ENCODE assay signal across 25 mouse cellular contexts in the genomic region with DNA sequence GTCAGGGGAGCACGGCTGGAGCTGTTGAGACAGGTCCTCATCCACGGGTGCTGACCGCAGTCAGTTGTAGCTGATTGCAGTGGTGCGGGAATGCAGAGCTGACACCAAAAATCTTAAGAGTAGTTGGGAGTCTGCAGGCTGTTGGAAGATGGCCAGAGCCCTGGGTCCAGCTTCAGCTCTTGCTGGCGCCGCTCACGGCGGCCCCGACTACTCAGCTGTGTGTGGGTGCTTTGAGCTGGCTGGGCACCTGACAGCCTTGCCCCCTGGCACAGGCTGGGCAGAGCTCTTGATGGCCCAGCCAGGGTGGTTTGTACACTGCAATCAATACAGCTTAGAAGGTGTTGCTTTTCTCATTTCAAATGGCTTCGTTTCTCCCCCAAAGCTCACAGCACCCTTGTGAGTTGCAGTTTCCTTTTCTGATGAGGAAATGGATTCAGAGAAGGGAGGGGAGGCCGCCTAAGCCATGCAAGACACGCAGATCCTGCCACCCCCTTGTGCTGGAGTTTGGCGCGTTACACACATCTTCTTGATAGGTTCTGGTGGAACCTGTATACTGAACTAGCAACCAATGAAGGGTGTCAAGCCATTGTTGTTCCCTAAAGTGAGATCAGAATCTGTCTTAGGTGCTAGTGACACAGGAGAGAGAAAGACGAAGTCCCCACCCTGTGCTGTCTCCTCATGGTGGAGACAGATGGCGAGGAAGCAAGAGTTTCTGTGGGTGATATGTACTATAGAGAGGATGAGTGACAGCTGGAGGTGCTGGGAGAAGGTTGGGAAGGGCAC. TPM values are rescaled to one million over a fixed set of nuclear protein-coding genes. Genes with fewer than 3 reads are reported as not detected.
DNase-seq lines count a peak whose midpoint lies in the region; TF ChIP-seq lines count a peak whose summit lies in the region.
"Had no signal": no experiment of that assay in that cellular context is flagged by ENCODE, and none has a peak within 500 bp of the region (broad histone marks: within the 10 kb centered on the region; RNA-seq: fewer than 3 reads in every experiment).

No protein-coding gene starts in this region.

- peak overlapping the region; percentile 90 for H3K27ac ChIP-seq in layer of hippocampus, adult 2 months
- H3K27ac ChIP-seq: forebrain, embryonic 13.5 days; heart, embryonic 13.5 days; hindbrain, embryonic 15.5 days; kidney, embryonic 15.5 days; limb, embryonic 12.5 days; liver, embryonic 15.5 days; stomach, postnatal 0 days had no signal

- no peak for TF ChIP-seq CTCF in layer of hippocampus, adult 2 months (conservative IDR thresholded peaks at IDR 0.05)

- intact Hi-C loops in left cerebral cortex, postnatal 14 days (cut with DNase I): loop anchor here (2.0 to 10.0 kb wide), 4 partner anchors 81 to 517 kb away; no protein-coding TSS in a partner anchor

- DNase-seq in layer of hippocampus, adult 2 months (ENCODE audit: low spot score in 2 of 2): peak in 1 of 2 experiments; percentile 39
- DNase-seq in layer of hippocampus, adult 9-11 months: no peak
- peak; percentile 63 for DNase-seq in right cerebral cortex, adult 2 months (ENCODE audit: low spot score in 2 of 2)
- no peak for DNase-seq in right cerebral cortex, postnatal 4 days
- DNase-seq in left cerebral cortex, postnatal 14 days (ENCODE audit: low spot score in 2 of 2): peak; percentile 50 to 75
- peak; percentile 60 for DNase-seq in telencephalon, adult 2 months (ENCODE audit: low read depth, low spot score)
- DNase-seq in thymus, postnatal 4 days: no peak
- DNase-seq: adrenal gland, adult 2 months; cerebellum, adult 8-10 months; thymus, postnatal 25 days had no signal

- H3K4me3 ChIP-seq in layer of hippocampus, adult 2 months: no peak overlapping the region
- H3K4me3 ChIP-seq: forebrain, embryonic 13.5 days; heart, embryonic 13.5 days; hindbrain, embryonic 15.5 days; kidney, embryonic 15.5 days; limb, embryonic 12.5 days; liver, embryonic 15.5 days had no signal

RNA-seq across cellular contexts. Expression of gene Tspan17, which starts 8.9 kb away (rescaled TPM):
- total RNA-seq in layer of hippocampus, adult 2 months (2021): 10 to 100 TPM; 96.7 to 97.7 TPM
- total RNA-seq in left cerebral cortex, postnatal 14 days (2021): 10 to 100 TPM; 58.2 to 63.1 TPM
- total RNA-seq: hematopoietic stem cell, adult 5-6 weeks had no signal

RNA-seq across cellular contexts. Expression of gene Eif4e1b, which starts 14.3 kb away (rescaled TPM):
- not detected for total RNA-seq in layer of hippocampus, adult 2 months (2021)
- not detected for total RNA-seq in left cerebral cortex, postnatal 14 days (2021)
- total RNA-seq: adrenal gland, adult 2 months; adrenal gland, postnatal 36 days; gastrocnemius, adult 8-10 months; heart, adult 8-10 months; heart, postnatal 10 days; hematopoietic stem cell, adult 5-6 weeks; left cerebral cortex, adult 8-10 months; liver, adult 2 months; neutrophil, adult 5-6 weeks had no signal

RNA-seq across cellular contexts. Expression of gene Sncb, which starts 31.7 kb away (rescaled TPM):
- 100 to 1,000 TPM; 655 to 657 TPM for total RNA-seq in layer of hippocampus, adult 2 months (2021)
- total RNA-seq in left cerebral cortex, postnatal 14 days (2021): 100 to 1,000 TPM; 873 to 922 TPM
- total RNA-seq: heart, postnatal 10 days; hematopoietic stem cell, adult 5-6 weeks; liver, adult 2 months; neutrophil, adult 5-6 weeks had no signal

RNA-seq across cellular contexts. Expression of gene Gprin1, which starts 48.4 kb away (rescaled TPM):
- 100 to 1,000 TPM; 146 to 150 TPM for total RNA-seq in layer of hippocampus, adult 2 months (2021)
- total RNA-seq in left cerebral cortex, postnatal 14 days (2021): 100 to 1,000 TPM; 151 to 168 TPM
- total RNA-seq: hematopoietic stem cell, adult 5-6 weeks; liver, adult 2 months; neutrophil, adult 5-6 weeks had no signal

Comparison
In these comparisons a context has a peak if more than half of its experiments do, and no peak if none do; other contexts are left out.
1. DNase-seq: peak in right cerebral cortex, adult 2 months (2 of 2), left cerebral cortex, postnatal 14 days (2 of 2) and telencephalon, adult 2 months (single experiment); none in layer of hippocampus, adult 9-11 months (single experiment), right cerebral cortex, postnatal 4 days (single experiment) and thymus, postnatal 4 days (single experiment).